Mouse (Mus musculus) erythroblast, embryonic 14.5 days (primary cell): ENCODE measurements around the gene Nalcn.

Experiments
- GATA1 ChIP-seq: IDR thresholded peaks from 2 replicates; pipeline ENCODE4 v1.6.1; 2012; ENCODE audit warnings: low read length, inconsistent platforms, mixed read lengths
- TAL1 ChIP-seq: IDR thresholded peaks from 3 replicates; pipeline ENCODE4 v1.6.1; 2012; ENCODE audit warnings: low read length, inconsistent platforms, mixed read lengths

DNA sequence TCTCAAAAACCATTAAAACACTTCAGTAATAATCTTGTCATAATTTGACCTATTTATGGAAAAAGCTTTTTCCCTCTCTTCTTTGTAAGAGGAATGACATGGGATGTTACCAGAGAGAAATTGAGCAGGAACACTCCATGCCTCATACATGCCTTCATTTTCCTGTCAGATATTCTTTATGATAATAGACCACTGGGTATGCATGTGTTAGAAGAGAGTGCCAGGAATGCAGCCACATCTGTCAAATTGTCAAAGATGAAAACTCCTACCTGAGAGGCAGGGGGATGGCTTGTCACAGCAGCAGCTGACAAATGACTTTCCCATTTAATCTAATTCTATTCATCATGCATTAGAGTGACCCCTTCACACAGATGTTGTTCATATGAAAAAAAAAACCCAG is 131.4 kb downstream of the Nalcn start:
- TF ChIP-seq GATA1 (no peak), TAL1 (no peak)
